Comparison of ENCODE assay signal across 13 mouse cellular contexts in genomic region chr2:56109531-56109930, GRCm38 (mm10).
A peak's percentile ranks its signal among the peaks of the same experiment; 100 is the strongest.
DNase-seq lines count a peak whose midpoint lies in the region; ATAC-seq and TF ChIP-seq lines count a peak whose summit lies in the region.
"Had no signal": no experiment of that assay in that cellular context is flagged by ENCODE, and none has a peak within 500 bp of the region (broad histone marks: within the 10 kb centered on the region; RNA-seq: fewer than 3 reads in every experiment).

No protein-coding gene starts in this region.

- TF ChIP-seq EP300 in liver, postnatal 0 days (IDR thresholded peaks at IDR 0.05; ENCODE audit: low read depth) = no peak

- H3K4me3 ChIP-seq in forebrain, embryonic 13.5 days = no peak overlapping the region
- H3K4me3 ChIP-seq in forebrain, embryonic 11.5 days (ENCODE audit: low read depth, low read length) = no peak overlapping the region
- H3K4me3 ChIP-seq in liver, postnatal 0 days (ENCODE audit: low read depth, low read length) = no peak overlapping the region
- no peak overlapping the region for H3K4me3 ChIP-seq in liver, embryonic 12.5 days
- H3K4me3 ChIP-seq: erythroblast, embryonic 14.5 days had no signal

- no peak for DNase-seq in forebrain, embryonic 11.5 days (ENCODE audit: low spot score)
- DNase-seq in liver, postnatal 0 days = no peak
- DNase-seq in brain, adult 2 months (ENCODE audit: low read depth, low spot score) = peak; percentile 60
- DNase-seq in heart, adult 18-20 months = no peak
- no peak for DNase-seq in layer of hippocampus, adult 9-10 months (ENCODE audit: low spot score)
- DNase-seq: kidney, postnatal 36 days; right cerebral cortex, postnatal 4 days; thymus, postnatal 25 days had no signal

- 40% methylated on average over 3 of the region's 3 CpGs for WGBS in forebrain, embryonic 13.5 days
- 65% methylated on average over 3 of the region's 3 CpGs for WGBS in forebrain, embryonic 11.5 days
- WGBS in liver, postnatal 0 days (ENCODE audit: insufficient replicate concordance) = 43% methylated on average over 3 of the region's 3 CpGs
- 50% methylated on average over 3 of the region's 3 CpGs for WGBS in liver, embryonic 12.5 days (ENCODE audit: insufficient replicate concordance)

- peak; percentile 36 for TF ChIP-seq CTCF in liver, postnatal 0 days (IDR thresholded peaks at IDR 0.05; ENCODE audit: low read depth)

- no peak overlapping the region for H3K4me2 ChIP-seq in forebrain, embryonic 13.5 days
- H3K4me2 ChIP-seq in forebrain, embryonic 11.5 days (ENCODE audit: low read depth, low read length, severe bottlenecking) = no peak overlapping the region
- H3K4me2 ChIP-seq in liver, postnatal 0 days (ENCODE audit: low read depth, low read length) = no peak overlapping the region
- H3K4me2 ChIP-seq in liver, embryonic 12.5 days = no peak overlapping the region
- H3K4me2 ChIP-seq: liver, embryonic 11.5 days had no signal

- no peaks in the 10 kb centered on the region for H3K27me3 ChIP-seq in forebrain, embryonic 13.5 days
- H3K27me3 ChIP-seq in forebrain, embryonic 11.5 days (ENCODE audit: control insufficient read depth, insufficient read depth, low read length) = no peaks in the 10 kb centered on the region
- H3K27me3 ChIP-seq in liver, postnatal 0 days (ENCODE audit: insufficient read depth, low read length) = no peaks in the 10 kb centered on the region
- H3K27me3 ChIP-seq in liver, embryonic 12.5 days (replicated peaks) = no peaks in the 10 kb centered on the region

- no peaks in the 10 kb centered on the region for H3K4me1 ChIP-seq in forebrain, embryonic 13.5 days
- no peaks in the 10 kb centered on the region for H3K4me1 ChIP-seq in forebrain, embryonic 11.5 days (replicated peaks; ENCODE audit: control insufficient read depth, insufficient read depth, low read length)
- H3K4me1 ChIP-seq in liver, postnatal 0 days (ENCODE audit: insufficient read depth) = no peaks in the 10 kb centered on the region
- no peaks in the 10 kb centered on the region for H3K4me1 ChIP-seq in liver, embryonic 12.5 days

- H3K9ac ChIP-seq in forebrain, embryonic 13.5 days = no peak overlapping the region
- no peak overlapping the region for H3K9ac ChIP-seq in forebrain, embryonic 11.5 days (ENCODE audit: low read length)
- H3K9ac ChIP-seq in liver, postnatal 0 days (replicated peaks) = no peak overlapping the region
- H3K9ac ChIP-seq in liver, embryonic 12.5 days = no peak overlapping the region

- H3K27ac ChIP-seq in forebrain, embryonic 13.5 days = no peak overlapping the region
- no peak overlapping the region for H3K27ac ChIP-seq in forebrain, embryonic 11.5 days (ENCODE audit: low read depth, low read length)
- H3K27ac ChIP-seq in liver, postnatal 0 days (ENCODE audit: low read depth) = no peak overlapping the region
- no peak overlapping the region for H3K27ac ChIP-seq in liver, embryonic 12.5 days

- no peaks in the 10 kb centered on the region for H3K9me3 ChIP-seq in forebrain, embryonic 13.5 days (replicated peaks)
- H3K9me3 ChIP-seq in forebrain, embryonic 11.5 days (ENCODE audit: control insufficient read depth, low read length) = no peaks in the 10 kb centered on the region
- H3K9me3 ChIP-seq in liver, postnatal 0 days (ENCODE audit: low read length) = no peaks in the 10 kb centered on the region
- no peaks in the 10 kb centered on the region for H3K9me3 ChIP-seq in liver, embryonic 12.5 days (replicated peaks)

- ATAC-seq in forebrain, embryonic 13.5 days = 0 out of 2 replicates have a peak, but pooled peaks have one; percentile 41
- ATAC-seq in forebrain, embryonic 11.5 days (replicated peaks; ENCODE audit: low FRiP score) = no peak
- no peak for ATAC-seq in liver, postnatal 0 days
- ATAC-seq in liver, embryonic 12.5 days = no peak
- ATAC-seq in megakaryocyte-erythroid progenitor cell, adult 5-6 weeks (replicated peaks; ENCODE audit: low FRiP score, low TSS enrichment, poor library complexity, severe bottlenecking) = peak; percentile 59; the same call in 1 of the 2 replicates

- no peaks in the 10 kb centered on the region for H3K36me3 ChIP-seq in forebrain, embryonic 13.5 days (ENCODE audit: poor library complexity, severe bottlenecking)
- no peaks in the 10 kb centered on the region for H3K36me3 ChIP-seq in forebrain, embryonic 11.5 days (ENCODE audit: control insufficient read depth, insufficient read depth, low read length)
- no peaks in the 10 kb centered on the region for H3K36me3 ChIP-seq in liver, postnatal 0 days (replicated peaks; ENCODE audit: insufficient read depth, low read length)
- no peaks in the 10 kb centered on the region for H3K36me3 ChIP-seq in liver, embryonic 12.5 days

Comparison
In these comparisons a context has a peak if more than half of its experiments do, and no peak if none do; other contexts are left out.
1. ATAC-seq: peak in forebrain, embryonic 13.5 days (single experiment) and megakaryocyte-erythroid progenitor cell, adult 5-6 weeks (single experiment); none in forebrain, embryonic 11.5 days (single experiment), liver, postnatal 0 days (single experiment) and liver, embryonic 12.5 days (single experiment).